Mouse (Mus musculus) erythroblast, embryonic 14.5 days (primary cell): Measurements from ENCODE around the gene Slc25a21.

Experiments used
- GATA1 ChIP-seq: IDR thresholded peaks from 2 replicates; pipeline ENCODE4 v1.6.1; 2012; ENCODE audit warnings: low read length, inconsistent platforms, mixed read lengths
- TAL1 ChIP-seq: IDR thresholded peaks from 3 replicates; pipeline ENCODE4 v1.6.1; 2012; ENCODE audit warnings: low read length, inconsistent platforms, mixed read lengths

DNA sequence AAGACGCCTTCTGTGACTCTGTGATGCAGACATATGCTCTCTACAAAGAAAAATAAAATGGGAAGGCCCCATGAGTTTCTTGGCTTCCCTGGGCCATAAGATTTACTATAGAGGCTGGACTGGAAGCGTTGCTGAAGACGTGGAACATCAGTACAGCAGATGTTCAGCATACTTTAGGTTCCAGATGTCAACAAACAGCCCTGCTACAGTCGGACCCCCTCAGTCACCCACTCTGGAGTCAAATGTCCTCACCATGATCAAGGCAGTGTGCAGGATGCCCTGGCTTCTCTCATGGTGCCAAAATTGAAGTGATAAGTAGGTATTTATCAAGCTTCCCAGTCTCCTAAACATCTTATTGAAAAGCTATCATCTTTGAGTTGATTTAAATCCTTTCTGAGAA is 234.0 kb downstream of the Slc25a21 start:
- TF ChIP-seq GATA1 (no peak), TAL1 (no peak)
